Mouse (Mus musculus) inflammation-experienced regulatory T-cells, adult 6 months (primary cell): ENCODE data around the gene Ube2j1. TPM values are rescaled to one million over a fixed set of nuclear protein-coding genes. Genes with fewer than 3 reads are reported as not detected.

Experiments
- ATAC-seq: one replicate; pipeline ENCODE4 v1.8.0; 2017
- polyA plus RNA-seq, 3 experiments: library from polyadenylated mRNA; unstranded; fragments of 100-300 nt; shearing (Covaris generic); gene quantifications; one replicate each; pipeline ENCODE4 v1.2.1; 2017

The Ube2j1 gene
- polyA plus RNA-seq, 3 experiments from 2014 or later, result 33.3 to 58.4 (median 41.7) TPM

DNA sequence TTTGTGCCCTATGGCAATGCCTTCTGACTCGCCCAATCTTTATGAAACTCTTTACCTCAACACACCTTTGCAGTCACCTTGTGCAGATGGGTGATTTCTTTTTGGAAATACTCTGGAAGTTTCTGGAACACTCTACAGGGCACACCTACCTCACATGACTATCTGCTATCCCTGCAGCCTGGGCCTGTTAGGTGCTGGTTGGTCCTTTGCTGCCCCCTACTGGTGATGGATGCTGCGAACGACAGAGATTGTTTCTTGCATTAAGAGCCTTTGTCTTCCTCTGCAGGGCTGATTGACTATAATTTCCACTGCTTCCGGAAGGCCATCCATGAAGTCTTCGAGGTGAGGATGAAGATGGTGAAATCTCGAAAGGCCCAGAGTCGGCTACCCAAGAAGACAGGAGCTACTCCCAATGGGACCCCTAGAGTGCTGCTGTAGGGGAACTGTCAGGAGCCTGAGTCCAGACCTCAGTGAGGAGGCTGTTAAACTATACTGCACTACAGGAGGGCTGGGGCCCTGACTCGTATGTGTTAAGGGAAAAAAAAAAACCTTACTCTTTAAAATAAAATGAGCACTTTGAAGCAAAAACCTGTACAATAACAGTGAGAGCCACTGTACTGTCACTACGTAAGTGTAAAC is 12.7 kb upstream of the Ube2j1 start:
- peak; percentile 82 for ATAC-seq

- ATAC-seq, result no peak
These were observed 6.8 kb upstream of the Ube2j1 start for GRCm38 (mm10) chr4:33024420-33024819.

DNA sequence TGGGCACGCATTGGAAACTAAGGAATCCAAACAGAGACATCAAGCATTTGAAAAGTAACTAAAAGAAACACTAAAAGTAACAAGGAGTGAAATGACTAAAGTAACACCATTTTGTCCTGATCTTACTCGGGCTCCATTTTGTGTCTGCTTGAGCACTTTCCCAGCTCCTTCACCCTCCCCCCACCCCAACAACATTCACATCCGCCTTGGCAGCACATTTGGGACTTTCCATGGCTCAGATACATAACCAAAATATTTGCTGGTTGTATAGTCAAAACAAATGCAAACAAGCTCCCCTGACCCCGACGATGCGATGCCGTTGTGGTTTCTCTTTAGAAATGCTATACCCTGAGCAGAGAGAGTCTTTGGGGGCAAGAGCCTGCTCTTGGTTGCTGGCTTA is 2.1 kb upstream of the Ube2j1 start:
- no peak for ATAC-seq

DNA sequence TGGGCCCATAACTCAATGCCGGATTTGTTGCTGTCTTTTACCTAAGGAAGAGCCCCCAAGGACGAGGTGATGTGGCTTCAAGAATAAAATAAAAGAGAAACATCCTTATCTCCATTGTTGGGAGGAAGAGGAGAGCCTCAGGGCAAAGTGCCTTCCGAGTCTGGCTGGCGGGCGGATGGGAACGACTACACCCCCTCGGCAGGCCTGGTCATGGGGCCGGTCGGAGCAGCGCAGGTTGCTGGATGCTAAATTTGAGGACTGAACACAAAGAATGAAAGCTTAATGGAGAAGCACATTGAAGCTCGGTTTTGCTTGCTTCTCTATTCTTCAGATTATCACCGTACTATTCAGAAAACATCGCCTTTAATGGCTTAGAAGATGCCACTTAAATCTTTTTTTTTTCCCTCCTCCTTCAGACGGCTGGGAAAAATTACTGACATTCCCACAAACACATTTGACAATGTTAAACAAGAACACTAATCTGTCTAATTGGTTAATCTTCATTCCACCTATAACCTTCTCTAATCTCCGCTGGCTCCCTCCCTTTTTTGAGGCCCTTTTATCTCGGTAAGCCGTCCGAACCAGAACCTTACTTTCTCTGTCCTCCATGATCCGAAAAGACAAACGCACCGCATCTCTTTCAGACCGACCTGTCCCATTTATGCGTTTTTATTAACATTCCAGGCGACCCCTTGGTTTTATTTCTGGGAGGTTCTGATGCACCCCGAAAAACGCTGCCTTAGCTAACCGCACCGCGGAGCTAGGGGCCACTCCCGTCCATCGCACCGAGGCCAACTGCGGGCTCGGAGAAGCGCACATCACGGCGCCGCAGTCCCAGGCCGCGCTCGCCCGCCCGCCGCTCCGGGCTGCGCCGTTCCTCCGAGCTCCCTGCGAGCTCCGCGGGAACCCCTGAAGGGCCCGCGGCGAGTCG is 687 bp upstream of the Ube2j1 start:
- peak; percentile 30 for ATAC-seq

- ATAC-seq, result no peak
These were observed 829 bp downstream of the Ube2j1 start for GRCm38 (mm10) chr4:33032045-33032444.

GRCm38 (mm10) chr4:33033515-33033914 is 2.3 kb downstream of the Ube2j1 start:
- peak; percentile 57 for ATAC-seq

DNA sequence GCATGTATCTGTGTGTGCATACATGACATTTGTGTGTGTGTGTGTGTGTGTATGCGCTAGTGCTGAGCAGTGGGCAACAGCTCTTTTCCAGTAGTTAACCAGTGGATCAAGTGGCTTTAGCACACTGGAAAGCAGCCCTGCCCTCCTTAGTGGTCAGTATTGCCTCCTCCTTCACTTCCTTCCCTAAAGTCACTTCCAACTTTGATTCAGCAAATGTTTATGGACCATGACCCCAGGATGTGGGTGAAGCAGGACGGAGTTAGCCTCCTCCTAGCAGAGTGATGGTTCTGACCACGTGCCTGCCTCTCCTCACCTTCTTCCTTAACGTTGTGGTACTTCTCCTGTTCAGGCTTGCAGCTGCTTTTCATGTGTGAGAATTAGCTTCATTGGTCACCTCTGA is 8.6 kb downstream of the Ube2j1 start:
- no peak for ATAC-seq

DNA sequence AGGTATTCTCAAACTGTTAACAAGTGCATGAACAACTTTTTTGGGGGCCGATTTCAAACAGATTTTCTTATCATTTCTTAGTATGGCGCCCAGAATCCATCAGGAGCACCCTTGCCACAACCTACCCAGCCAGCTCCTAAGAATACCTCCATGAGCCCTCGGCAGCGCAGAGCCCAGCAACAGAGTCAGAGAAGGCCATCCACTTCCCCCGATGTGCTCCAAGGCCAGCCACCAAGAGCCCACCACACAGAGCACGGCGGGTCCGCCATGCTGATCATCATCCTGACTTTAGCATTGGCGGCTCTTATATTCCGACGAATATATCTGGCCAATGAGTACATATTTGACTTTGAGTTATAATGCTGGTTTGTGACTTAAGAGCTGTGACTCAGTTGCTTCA is 18.4 kb downstream of the Ube2j1 start:
- no peak for ATAC-seq

GRCm38 (mm10) chr4:33052055-33052454 is 20.8 kb downstream of the Ube2j1 start:
- ATAC-seq, result no peak

GRCm38 (mm10) chr4:33052650-33053049 is 21.4 kb downstream of the Ube2j1 start:
- no peak for ATAC-seq

DNA sequence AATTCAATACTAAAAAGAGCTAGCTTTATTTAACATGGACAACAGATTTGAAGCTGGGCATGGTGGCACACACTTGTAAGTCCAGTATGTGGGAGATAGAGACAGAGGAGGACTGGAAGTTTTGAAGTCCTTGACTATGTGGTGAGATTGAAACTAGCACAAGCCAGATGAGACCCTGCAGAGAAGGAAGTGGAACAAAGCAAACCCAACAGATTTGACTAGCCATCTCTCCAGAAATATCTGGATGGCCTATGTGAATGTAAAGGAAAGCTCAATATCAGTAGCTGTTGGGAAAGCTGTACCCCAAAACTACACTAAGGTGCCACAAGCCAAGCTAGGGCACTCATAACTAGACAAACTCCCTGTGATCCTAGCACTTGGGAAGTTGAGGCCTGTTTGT is 23.2 kb downstream of the Ube2j1 start:
- no peak for ATAC-seq

DNA sequence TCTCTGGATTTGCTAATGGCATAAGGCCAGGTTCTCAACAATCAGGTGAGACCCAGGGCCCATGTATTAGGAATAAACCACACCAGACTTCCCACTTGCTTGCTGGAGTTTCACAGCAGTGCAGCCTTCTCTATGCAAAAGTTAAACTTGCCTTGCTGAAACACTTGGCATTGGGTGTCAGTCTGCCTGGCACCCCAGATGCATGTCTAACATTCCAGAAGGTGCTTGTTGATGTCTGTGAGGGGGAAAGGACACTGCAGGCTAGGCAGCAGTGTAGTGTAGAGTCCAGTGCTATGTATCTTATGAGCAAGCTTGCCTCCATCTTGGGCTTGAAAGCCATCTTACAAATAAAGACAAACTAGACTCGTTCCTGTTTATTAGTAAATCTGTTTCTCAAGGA is 25.1 kb downstream of the Ube2j1 start:
- ATAC-seq, result no peak

DNA sequence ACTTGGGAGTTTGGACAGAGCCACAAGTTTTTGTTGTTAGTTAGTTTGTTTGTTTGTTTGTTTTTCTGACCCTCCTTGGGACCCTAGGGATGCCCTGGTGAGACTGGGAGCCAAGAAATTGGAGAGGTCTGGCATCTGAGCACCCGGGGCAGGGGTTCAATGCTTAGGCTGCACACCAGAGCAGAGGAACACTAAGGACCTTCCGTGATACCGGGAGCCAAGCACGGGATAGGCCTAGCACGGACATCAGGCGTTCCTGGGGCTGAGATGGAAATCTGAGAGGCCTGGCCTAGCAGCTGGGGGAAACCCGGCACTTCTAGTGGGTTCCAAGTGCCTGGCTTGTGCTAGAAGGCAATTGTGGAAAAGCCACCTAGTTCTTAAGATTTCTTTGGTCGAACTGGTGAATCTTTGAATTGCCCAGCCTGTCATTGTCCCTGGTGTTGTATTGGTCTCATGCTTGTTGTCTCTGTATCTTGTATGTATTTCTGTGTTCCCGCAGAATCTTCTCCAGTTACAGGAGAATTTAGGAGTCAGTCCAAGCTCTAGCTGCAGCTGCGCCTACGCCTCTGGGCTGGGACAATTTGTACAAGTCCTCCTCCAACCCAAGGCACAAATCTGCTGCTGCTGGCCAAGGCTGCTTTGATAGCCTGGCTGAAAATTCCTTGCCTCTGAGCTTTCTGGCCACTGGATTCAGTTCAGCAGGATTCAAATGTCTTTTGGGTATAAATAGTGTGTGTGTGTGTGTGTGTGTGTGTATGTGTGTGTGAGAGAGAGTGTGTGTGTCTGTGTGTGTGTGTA is 26.9 kb downstream of the Ube2j1 start:
- ATAC-seq, result no peak

DNA sequence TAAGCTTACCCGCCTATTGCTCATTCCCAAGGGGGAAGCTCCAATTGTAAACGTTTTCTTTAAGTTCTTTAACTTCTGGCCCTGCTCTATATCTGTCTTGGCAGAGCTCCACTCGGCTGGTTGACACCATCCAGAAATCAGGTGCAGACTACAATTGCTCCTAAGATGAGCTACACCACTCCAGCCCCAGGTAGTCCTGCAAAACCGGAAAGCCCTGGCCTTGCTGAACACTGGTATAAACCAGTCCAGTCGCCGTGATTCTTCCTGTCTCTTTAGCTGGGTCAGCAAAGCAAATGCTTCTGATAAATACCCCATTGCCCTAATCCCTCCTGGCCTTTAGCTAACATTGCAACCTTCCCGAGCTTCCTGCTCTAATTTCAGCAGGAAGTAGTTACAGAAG is 29.9 kb downstream of the Ube2j1 start:
- no peak for ATAC-seq

DNA sequence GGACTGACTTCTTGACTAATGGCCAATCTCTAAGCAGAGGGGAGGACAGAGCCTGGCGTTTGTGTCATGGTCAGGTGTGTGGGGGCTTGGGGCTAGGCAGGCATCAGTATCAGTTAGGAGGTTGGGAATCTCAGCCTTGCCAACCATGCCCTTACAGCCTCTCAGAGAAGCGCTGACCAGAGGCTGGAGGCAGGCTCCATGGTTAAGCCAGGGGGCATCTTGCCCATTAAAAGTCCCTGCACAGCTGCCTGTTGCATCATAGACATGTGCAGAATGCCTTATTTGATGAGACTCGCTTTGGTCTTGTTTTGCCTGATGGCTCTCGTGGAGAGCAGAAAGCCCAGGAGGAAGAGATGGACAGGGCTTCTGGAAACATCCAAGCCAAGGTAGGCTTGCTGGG is 31.8 kb downstream of the Ube2j1 start, which contains the start of gene Gabrr2:
TSS of gene Gabrr2 (plus strand) at position 19 of the 400 bp plus-strand sequence.
- ATAC-seq, result no peak

- ATAC-seq, result no peak
These were observed 33.8 kb downstream of the Ube2j1 start for GRCm38 (mm10) chr4:33064986-33065385.

DNA sequence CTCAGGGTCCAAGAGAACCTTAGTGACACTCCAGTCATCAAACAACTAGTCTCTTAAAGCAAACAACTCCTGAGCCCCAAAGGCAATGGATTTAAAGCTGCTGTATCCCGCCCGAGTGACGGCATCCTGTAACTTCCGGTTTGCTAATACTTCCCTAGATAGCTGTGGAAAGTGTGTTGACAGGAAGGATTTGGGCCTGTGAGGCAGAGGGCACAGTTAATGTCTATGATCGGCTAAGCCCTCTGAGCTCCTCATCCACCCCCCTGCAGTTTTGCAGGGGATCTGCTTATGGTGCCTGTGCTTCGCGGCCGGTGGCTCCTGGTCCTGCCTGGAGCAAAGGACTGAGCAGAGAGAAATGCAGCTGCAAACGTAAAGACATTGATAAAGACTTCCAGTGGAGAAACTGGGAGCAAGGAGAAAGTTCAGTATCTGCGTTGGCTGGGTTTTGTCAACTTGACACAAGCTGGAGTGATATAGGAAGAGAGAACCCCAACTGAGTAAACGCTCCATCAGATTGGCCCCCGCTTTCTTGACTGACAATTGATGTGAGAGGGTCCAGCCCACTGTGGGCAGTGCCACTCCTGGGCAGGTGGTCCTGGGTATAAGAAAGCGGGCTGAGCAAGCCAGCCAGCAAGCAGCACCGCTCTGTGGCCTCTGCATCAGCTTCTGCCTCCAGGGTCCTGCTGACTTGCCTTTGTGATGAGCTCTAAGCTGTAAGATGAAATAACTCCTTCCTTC is 35.2 kb downstream of the Ube2j1 start:
- no peak for ATAC-seq

GRCm38 (mm10) chr4:33067331-33067730 is 36.1 kb downstream of the Ube2j1 start:
- ATAC-seq, result no peak

- ATAC-seq, result no peak
These were observed 36.6 kb downstream of the Ube2j1 start for GRCm38 (mm10) chr4:33067826-33068225.

DNA sequence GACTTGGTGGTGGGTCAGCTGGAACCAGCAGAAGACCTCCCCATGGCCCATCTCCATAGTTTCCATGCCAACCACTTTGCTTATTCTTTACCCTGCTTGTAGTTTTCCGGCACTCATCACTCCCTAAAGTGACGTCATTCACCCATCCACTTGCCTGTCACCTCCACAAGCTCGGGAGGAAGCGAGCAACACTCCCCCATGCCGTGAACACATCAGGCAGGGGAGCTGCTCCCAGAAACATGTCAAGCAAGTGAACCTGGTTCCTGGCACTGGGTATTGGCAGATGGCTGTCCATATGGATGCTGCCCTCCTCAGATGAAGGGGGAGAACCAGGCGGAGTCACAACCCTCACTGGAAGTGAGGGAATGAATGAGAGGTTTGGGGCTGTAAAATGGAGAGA is 37.7 kb downstream of the Ube2j1 start:
- no peak for ATAC-seq

- ATAC-seq, result no peak
These were observed 39.1 kb downstream of the Ube2j1 start for GRCm38 (mm10) chr4:33070326-33070725.

GRCm38 (mm10) chr4:33071337-33071736 is 40.1 kb downstream of the Ube2j1 start:
- ATAC-seq, result no peak
